Mouse (Mus musculus) large intestine, adult 2 months (tissue): ENCODE measurements at regions not wholly inside any gene's neighbourhood (a gene's known extent, or its start where the extent isn't known, plus 50 kb on each side); places are given as distances from the start of the nearest gene placed in this dataset.

Source experiments
- DNase-seq: peaks from one replicate; pipeline ENCODE4 v3.0.0-alpha.2; 2012; ENCODE audit warnings: low read depth, low spot score
- WGBS: fragments of 180-500 bp; shearing (Covaris S2); methylation state at CpG from one replicate; pipeline ENCODE4 v1.1.7; 2018; 5-methylcytosine and 5-hydroxymethylcytosine counted together

- WGBS, result 70% methylated on average over 7 of the region's 7 CpGs
- DNase-seq, result no peak
Measured at GRCm38 (mm10) chr8:26706768-26707156, 270.4 kb upstream of the Zfp703 start.

DNA sequence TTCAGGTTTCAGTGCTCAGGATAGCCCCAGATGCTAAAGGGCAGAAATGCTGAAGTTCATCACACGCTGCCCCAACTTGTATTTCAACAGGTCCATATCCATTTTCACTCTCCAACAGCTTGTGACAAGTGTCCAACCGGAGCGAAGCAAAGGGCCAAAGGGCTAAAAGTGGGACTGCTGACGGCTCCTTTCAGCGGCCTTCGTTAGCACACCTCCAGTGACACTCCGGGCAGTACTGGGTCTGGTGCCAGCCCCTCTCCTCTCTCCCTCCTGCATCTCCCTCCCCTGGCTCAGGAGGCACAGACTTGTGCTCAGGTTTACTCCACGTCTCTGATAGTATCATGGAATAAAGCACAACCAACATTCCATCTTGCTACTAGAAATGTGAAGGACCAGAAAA is 263.3 kb upstream of the Zfp703 start:
- 95% methylated on average over 8 of the region's 8 CpGs for WGBS
- no peak for DNase-seq

- WGBS, result 88% methylated on average over 3 of the region's 3 CpGs
- DNase-seq, result no peak
Measured at GRCm38 (mm10) chr8:26714714-26715113, 262.4 kb upstream of the Zfp703 start.

- no peak for DNase-seq
- 74% methylated on average over 11 of the region's 11 CpGs for WGBS
Measured at GRCm38 (mm10) chr8:26718409-26719355, 258.4 kb upstream of the Zfp703 start.

- no peak for DNase-seq
- 63% methylated on average over 3 of the region's 3 CpGs for WGBS
Measured at GRCm38 (mm10) chr8:26722766-26723165, 254.4 kb upstream of the Zfp703 start.

GRCm38 (mm10) chr8:26724628-26725027 is 252.5 kb upstream of the Zfp703 start:
- no peak for DNase-seq
- WGBS, result 44% methylated on average over 5 of the region's 5 CpGs

GRCm38 (mm10) chr8:26725521-26725920 is 251.6 kb upstream of the Zfp703 start:
- 33% methylated on average over 7 of the region's 7 CpGs for WGBS
- no peak for DNase-seq

GRCm38 (mm10) chr8:26729351-26729750 is 247.8 kb upstream of the Zfp703 start:
- 80% methylated on average over 5 of the region's 5 CpGs for WGBS
- no peak for DNase-seq

GRCm38 (mm10) chr8:26731111-26731510 is 246.0 kb upstream of the Zfp703 start:
- DNase-seq, result no peak
- 90% methylated on average over 2 of the region's 2 CpGs for WGBS

DNA sequence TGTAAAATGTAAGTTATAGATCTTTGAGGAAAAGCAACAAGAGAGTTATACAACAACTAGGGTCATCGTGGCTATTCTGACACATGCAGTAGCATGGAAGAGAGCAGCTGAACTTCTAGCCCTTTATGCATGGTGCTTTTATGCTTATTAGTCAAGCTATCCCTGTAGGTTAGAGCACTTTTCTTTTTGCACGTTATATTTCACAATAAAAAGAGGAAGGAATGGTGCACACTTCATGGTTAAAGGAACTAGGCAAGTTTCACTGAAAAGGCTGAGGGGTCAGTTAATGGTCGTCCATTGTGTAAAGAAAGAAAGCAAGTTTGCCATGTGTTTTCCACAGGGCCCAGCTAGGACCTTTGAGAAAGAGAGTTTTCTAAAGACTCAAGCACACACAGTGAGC is 232.7 kb upstream of the Zfp703 start:
- DNase-seq, result no peak
- WGBS, result 82% methylated on average over 3 of the region's 3 CpGs

GRCm38 (mm10) chr8:26746811-26747210 is 230.3 kb upstream of the Zfp703 start:
- 97% methylated on average over 3 of the region's 3 CpGs for WGBS
- DNase-seq, result no peak

DNA sequence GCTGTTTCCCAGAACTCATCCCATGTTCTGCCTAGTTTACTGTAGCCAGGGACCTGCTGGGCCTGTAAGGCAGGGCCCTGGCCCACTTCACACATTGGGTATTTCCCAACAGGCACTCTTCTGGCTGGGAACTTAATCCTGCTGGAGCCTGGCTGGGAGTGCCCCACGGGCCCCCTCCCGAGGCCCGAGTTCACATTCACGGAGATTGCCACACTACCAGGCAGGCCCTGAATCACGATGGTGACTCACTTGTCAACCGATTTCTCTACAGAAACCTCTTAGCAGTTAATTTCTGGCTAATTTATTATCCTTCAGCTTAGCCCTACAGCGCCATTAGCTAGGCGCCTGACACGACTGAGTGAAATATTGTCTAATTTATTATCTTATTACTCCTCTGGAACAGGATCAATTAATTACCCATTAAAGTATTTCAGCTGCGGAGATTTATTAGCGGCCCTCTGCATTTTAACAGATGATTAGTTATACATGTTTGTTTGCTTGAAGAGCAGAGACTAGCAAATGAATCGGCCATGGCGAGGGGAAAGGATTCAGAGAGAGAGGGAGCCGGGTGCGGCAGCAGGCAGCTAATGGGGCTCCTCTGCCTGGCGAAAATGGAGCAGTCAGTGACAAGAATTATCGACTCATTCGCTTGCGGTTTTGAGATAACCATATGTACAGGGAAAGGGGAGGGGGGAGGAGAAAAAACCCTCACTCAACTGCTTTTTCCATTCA is 229.7 kb upstream of the Zfp703 start:
- WGBS, result 77% methylated on average over 19 of the region's 19 CpGs
- no peak for DNase-seq

DNA sequence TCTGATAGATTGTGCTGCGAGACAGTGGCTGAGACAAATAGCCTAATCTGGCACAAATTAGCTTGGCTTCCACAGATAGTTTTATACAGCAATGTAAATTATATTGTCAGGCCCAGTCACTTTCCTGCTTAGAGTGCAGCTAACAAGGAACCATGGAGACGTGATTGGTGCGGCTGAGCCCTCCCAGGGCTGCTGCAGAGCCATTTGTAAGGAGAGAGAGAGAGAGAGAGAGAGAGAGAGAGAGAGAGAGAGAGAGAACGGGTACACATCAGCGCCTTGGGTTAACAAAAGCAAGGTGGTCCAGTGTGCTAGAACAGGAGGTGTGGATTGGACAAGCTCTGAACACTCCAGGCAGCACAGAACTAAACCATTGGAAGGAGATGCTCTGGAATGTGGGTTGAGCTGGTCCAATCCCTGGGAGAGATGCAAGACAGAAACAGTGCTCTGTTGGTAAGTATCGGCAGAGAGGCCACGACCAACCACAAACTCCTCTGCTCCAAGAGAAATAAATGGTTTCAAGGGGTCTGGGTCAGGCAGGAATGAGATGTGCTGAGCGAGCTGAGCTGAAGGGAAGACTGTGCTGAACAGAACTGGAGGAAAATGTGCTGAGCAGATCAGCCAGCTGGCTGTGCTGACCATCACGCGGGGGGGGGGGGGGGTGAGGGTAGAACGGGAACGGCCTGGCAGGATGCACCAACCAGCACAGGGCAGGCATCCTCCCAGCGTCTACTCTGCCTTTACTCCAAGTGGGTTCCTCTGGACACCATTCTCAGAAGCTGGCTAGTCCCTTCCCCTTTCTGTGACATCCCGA is 228.8 kb upstream of the Zfp703 start:
- WGBS, result 76% methylated on average over 14 of the region's 14 CpGs
- DNase-seq, result no peak

- 92% methylated on average over 1 of the region's 1 CpGs for WGBS
- DNase-seq, result no peak
Measured at GRCm38 (mm10) chr8:26748972-26749291, 228.2 kb upstream of the Zfp703 start.

- whole genome bisulfite sequencing, result 88% methylated on average over 1 of the region's 1 CpGs
- DNase-seq, result no peak
Measured at GRCm38 (mm10) chr8:26750120-26750519, 227.0 kb upstream of the Zfp703 start.

DNA sequence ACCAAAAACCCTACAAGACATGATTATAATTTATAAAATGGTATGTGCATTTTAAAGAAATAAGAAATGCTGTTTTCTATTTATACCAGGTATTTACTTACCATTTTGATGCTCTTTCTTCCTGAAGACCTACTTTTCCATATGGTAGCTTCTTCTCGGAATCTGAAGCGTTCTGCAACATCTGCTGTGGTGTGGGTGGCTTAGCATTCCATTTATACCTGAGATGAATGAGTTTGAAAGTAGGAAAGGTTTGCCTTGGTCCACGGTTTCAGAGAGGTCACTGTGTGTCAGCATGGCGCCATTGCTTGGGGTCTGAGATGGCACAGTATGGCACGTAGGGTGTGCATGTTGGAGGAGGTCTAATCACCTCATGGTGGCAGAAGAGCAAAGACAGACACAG is 225.5 kb upstream of the Zfp703 start:
- no peak for DNase-seq
- 94% methylated on average over 5 of the region's 5 CpGs for WGBS

DNA sequence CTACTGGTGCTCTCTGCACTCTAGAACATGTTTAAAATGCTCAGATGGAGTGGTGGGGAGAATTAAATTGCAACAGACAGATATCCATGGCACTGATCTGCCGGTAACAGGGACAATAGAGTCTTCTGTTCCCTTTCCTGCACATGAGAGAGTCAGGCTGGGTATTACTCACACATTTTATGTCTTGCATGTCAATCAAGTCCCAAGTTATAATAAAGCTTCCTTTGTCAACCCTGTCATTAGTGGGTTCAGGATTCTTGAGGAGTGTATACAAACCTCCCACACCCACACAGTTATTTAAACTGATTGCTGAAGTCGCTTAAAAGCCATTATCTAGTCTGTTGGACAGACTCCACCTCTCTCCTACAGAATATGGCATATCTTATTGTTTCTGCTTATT is 220.7 kb upstream of the Zfp703 start:
- WGBS, result 28% methylated on average over 2 of the region's 2 CpGs
- DNase-seq, result no peak

- no peak for DNase-seq
- 90% methylated on average over 1 of the region's 1 CpGs for WGBS
Measured at GRCm38 (mm10) chr8:26760726-26761125, 216.4 kb upstream of the Zfp703 start.

DNA sequence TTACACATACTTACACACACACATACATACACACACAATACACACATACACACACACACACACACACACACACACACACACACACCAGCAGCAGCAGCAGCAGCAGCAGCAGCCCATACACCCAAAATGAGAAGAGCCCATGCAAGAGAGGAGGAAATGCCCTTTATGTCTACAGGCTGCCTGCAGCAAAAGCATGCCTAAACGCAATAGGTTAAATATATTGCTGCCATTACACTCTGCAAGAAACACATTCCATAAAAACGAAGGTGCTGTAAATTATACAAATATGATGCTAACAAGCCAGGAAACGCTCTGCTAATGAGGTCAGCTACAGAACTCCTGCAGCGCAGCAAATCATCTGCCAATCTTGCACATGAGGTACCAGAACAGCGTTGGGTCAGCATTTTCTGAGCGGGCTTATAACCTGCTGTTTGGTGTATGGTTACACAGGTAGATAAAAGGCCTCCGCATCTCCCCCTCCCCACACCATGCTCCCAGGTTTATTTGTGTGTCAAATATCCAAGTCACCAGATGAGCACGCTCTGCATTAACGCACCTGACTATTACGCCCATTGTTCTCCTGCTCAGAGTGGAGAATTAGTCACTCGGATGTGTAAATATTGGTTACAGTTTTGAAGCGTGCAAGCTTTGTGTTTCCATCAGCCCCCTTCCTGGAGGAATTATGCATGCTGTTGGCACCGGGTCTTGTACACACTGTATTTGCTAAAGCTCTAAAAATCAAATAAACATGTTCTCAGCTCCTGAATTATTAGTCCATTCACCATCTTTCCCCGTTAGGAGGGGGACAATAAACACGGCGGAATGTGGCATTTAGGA is 214.0 kb upstream of the Zfp703 start:
- no peak for DNase-seq
- 29% methylated on average over 16 of the region's 16 CpGs for WGBS
